9 mouse cellular contexts compared by ENCODE assay signal in the genomic region with DNA sequence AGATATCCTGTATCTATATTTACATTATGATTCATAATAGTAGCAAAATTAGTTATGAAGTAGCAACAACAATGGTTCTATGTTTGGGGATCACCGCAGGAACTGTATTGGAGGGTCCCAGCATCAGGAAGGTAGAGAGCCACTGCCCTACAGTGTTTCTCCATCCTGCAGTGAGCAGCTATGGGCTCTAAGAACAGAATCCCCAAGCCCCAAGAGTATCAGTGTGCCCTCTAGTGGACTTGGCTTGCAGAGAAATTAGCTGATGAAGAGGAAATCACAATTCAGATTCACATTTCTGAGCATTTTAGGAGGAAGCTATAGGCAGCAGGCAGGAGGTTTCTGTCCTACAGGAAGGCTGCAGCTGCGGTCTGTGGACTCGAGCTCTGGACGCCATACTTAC.
DNase-seq lines count a peak whose midpoint lies in the region; ATAC-seq and TF ChIP-seq lines count a peak whose summit lies in the region.
"Had no signal": no experiment of that assay in that cellular context is flagged by ENCODE, and none has a peak within 500 bp of the region (broad histone marks: within the 10 kb centered on the region; RNA-seq: fewer than 3 reads in every experiment).

No protein-coding gene starts in this region.

- no peak overlapping the region for H3K4me3 ChIP-seq in liver, embryonic 14.5 days (ENCODE audit: insufficient read depth in 1 of 2, low read depth in 2 of 2, low read length in 2 of 2)
- H3K4me3 ChIP-seq: heart, embryonic 15.5 days had no signal

- no peaks in the 10 kb centered on the region for H3K27me3 ChIP-seq in liver, embryonic 14.5 days (ENCODE audit: control insufficient read depth, insufficient read depth, low read length)
- H3K27me3 ChIP-seq: heart, embryonic 15.5 days had no signal

- no peaks in the 10 kb centered on the region for H3K9me3 ChIP-seq in liver, embryonic 14.5 days (ENCODE audit: control insufficient read depth, low read length)
- H3K9me3 ChIP-seq: heart, embryonic 15.5 days had no signal

- peak; percentile 36 to 47 for DNase-seq in cerebellum, postnatal 14 days
- no peak for DNase-seq in cerebellum, adult 9-10 months
- no peak for DNase-seq in liver, embryonic 14.5 days (ENCODE audit: low read depth in 3 of 3, low spot score in 3 of 3)
- no peak for DNase-seq in liver
- peak; percentile 35 for DNase-seq in ZHBTc4 (ENCODE audit: low read depth, low spot score)
- peak; percentile 41 to 47 for DNase-seq in kidney, postnatal 4 days
- no peak for DNase-seq in c-Kit-positive CD71-positive TER-119-positive erythroid progenitor cells, embryonic 14.5 days (ENCODE audit: low spot score)
- no peak for DNase-seq in urinary bladder, postnatal 25 days (ENCODE audit: low spot score)

- H3K4me2 ChIP-seq in liver, embryonic 14.5 days (ENCODE audit: low read depth), result no peak overlapping the region
- H3K4me2 ChIP-seq: heart, embryonic 15.5 days had no signal

- H3K36me3 ChIP-seq in liver, embryonic 14.5 days (replicated peaks; ENCODE audit: control insufficient read depth, insufficient read depth, low read depth), result no peaks in the 10 kb centered on the region

- H3K4me1 ChIP-seq in liver, embryonic 14.5 days (replicated peaks; ENCODE audit: control insufficient read depth in 2 of 2, insufficient read depth in 2 of 2, low read length in 1 of 2), result no peaks in the 10 kb centered on the region
- H3K4me1 ChIP-seq: heart, embryonic 15.5 days had no signal

- TF ChIP-seq EP300 in liver, embryonic 14.5 days (IDR thresholded peaks at IDR 0.05; ENCODE audit: low read depth), result no peak

- no peak overlapping the region for H3K27ac ChIP-seq in liver, embryonic 14.5 days
- H3K27ac ChIP-seq: heart, embryonic 15.5 days had no signal

- peak; percentile 48 for TF ChIP-seq CTCF in liver, embryonic 14.5 days (IDR thresholded peaks at IDR 0.05; ENCODE audit: low read depth)

- ATAC-seq in liver, embryonic 14.5 days (ENCODE audit: insufficient read depth), result no peak

- no peak overlapping the region for H3K9ac ChIP-seq in liver, embryonic 14.5 days (replicated peaks)
- H3K9ac ChIP-seq: heart, embryonic 15.5 days had no signal

- 61% methylated on average over 4 of the region's 4 CpGs for WGBS in liver, embryonic 14.5 days (ENCODE audit: insufficient replicate concordance)

Comparison
In these comparisons a context has a peak if more than half of its experiments do, and no peak if none do; other contexts are left out.
1. DNase-seq: peak in cerebellum, postnatal 14 days (2 of 2), ZHBTc4 (single experiment) and kidney, postnatal 4 days (2 of 2); none in cerebellum, adult 9-10 months (single experiment), liver, embryonic 14.5 days (0 of 3), liver (single experiment), c-Kit-positive CD71-positive TER-119-positive erythroid progenitor cells, embryonic 14.5 days (single experiment) and urinary bladder, postnatal 25 days (single experiment).